Mouse (Mus musculus) heart, embryonic 15.5 days (tissue): Measurements from ENCODE around the gene Gm28539. TPM values are rescaled to one million over a fixed set of nuclear protein-coding genes. Genes with fewer than 3 reads are reported as not detected.

Experiments
- ATAC-seq: fragments of 200-750 bp; cut with Nextera tagmentation; replicated peaks from 2 replicates; pipeline ENCODE4 v1.8.0; 2017; ENCODE audit warnings: low read depth, moderate TSS enrichment; ENCODE audit not compliant: insufficient number of reproducible peaks, insufficient read depth, low FRiP score
- H3K27ac ChIP-seq: fragments of 300-500 bp; sonication (generic); 2 replicates; pipeline ENCODE4 v1.5.1; 2015; ENCODE audit warnings: mild to moderate bottlenecking, inconsistent platforms
- H3K27me3 ChIP-seq: fragments of 300-500 bp; sonication (generic); 2 replicates; pipeline ENCODE4 v1.6.1; 2015; ENCODE audit warnings: inconsistent platforms
- H3K36me3 ChIP-seq: fragments of 300-500 bp; sonication (generic); 2 replicates; pipeline ENCODE4 v1.6.1; 2015; ENCODE audit warnings: mild to moderate bottlenecking, inconsistent platforms
- H3K4me1 ChIP-seq: fragments of 300-500 bp; sonication (generic); replicated peaks from 2 replicates; pipeline ENCODE4 v1.6.1; 2015; ENCODE audit warnings: inconsistent platforms
- H3K4me2 ChIP-seq: fragments of 300-500 bp; sonication (generic); 2 replicates; pipeline ENCODE4 v1.6.1; 2015; ENCODE audit warnings: inconsistent platforms, mild to moderate bottlenecking, moderate library complexity
- H3K4me3 ChIP-seq: fragments of 300-500 bp; sonication (generic); 2 replicates; pipeline ENCODE4 v1.5.1; 2015; ENCODE audit warnings: mild to moderate bottlenecking, inconsistent platforms
- H3K9ac ChIP-seq: fragments of 300-500 bp; sonication (generic); 2 replicates; pipeline ENCODE4 v1.6.1; 2015; ENCODE audit warnings: mild to moderate bottlenecking, inconsistent platforms
- H3K9me3 ChIP-seq: fragments of 300-500 bp; sonication (generic); replicated peaks from 2 replicates; pipeline ENCODE4 v1.6.1; 2016; ENCODE audit warnings: inconsistent platforms
- WGBS: fragments of 180-500 bp; shearing (Covaris S2); methylation state at CpG from one replicate; pipeline ENCODE4 v1.1.7; 2015; ENCODE audit warnings: mixed read lengths; 5-methylcytosine and 5-hydroxymethylcytosine counted together
- polyA plus RNA-seq: library from polyadenylated mRNA; unstranded; fragments of >200 nt; fragmentation: Nextera tagmentation; extraction: Ambion mirVana; gene quantifications from 2 replicates; pipeline ENCODE4 v1.2.1, GENCODE M21; 2015

Gm28539 gene
- not detected in 2 replicates for polyA plus RNA-seq

- Histone ChIP-seq H3K9me3 (no peaks in the 10 kb centered on the region), H3K27me3 (no peaks in the 10 kb centered on the region), H3K4me3 (peak within 1 kb of the TSS; percentile 81), H3K4me2 (peak within 1 kb of the TSS; percentile 60), H3K9ac (peak within 1 kb of the TSS; percentile 89), H3K27ac (peak within 1 kb of the TSS; percentile 65), H3K4me1 (0 out of 2 replicates have a peak, but pooled peaks cover 3% of the 10 kb centered on the region), H3K36me3 (peaks cover 29% of the 10 kb centered on the region)
- peak; percentile 96 for ATAC-seq
- WGBS: under 1% methylated on average over 46 of the region's 46 CpGs
Measured at GRCm38 (mm10) chr16:18836468-18837208, at the start of gene Gm28539, which contains the start of gene 2510002D24Rik. TSS of gene Gm28539 (plus strand) at chr16:18836584. TSS of gene 2510002D24Rik (plus strand) at chr16:18836578.

GRCm38 (mm10) chr16:18786652-18787051 is 49.7 kb upstream of the Gm28539 start:
- Histone ChIP-seq H3K36me3 (peaks cover 55% of the 10 kb centered on the region), H3K27ac (no peak overlapping the region), H3K9ac (no peak overlapping the region), H3K4me3 (no peak overlapping the region), H3K4me1 (no peaks in the 10 kb centered on the region), H3K27me3 (no peaks in the 10 kb centered on the region), H3K4me2 (no peak overlapping the region), H3K9me3 (no peaks in the 10 kb centered on the region)
- 92% methylated on average over 10 of the region's 10 CpGs for WGBS
- no peak for ATAC-seq

GRCm38 (mm10) chr16:18788627-18789406 is 47.6 kb upstream of the Gm28539 start:
- Histone ChIP-seq H3K4me3 (no peak overlapping the region), H3K9ac (no peak overlapping the region), H3K9me3 (no peaks in the 10 kb centered on the region), H3K4me1 (no peaks in the 10 kb centered on the region), H3K4me2 (no peak overlapping the region), H3K36me3 (peaks cover 45% of the 10 kb centered on the region), H3K27ac (no peak overlapping the region), H3K27me3 (no peaks in the 10 kb centered on the region)
- ATAC-seq: no peak
- 78% methylated on average over 10 of the region's 10 CpGs for WGBS

- H3K27ac ChIP-seq: no peak overlapping the region
- H3K4me2 ChIP-seq: no peak overlapping the region
- no peaks in the 10 kb centered on the region for H3K4me1 ChIP-seq
- H3K27me3 ChIP-seq: no peaks in the 10 kb centered on the region
- peaks cover 59% of the 10 kb centered on the region for H3K36me3 ChIP-seq
- WGBS: 92% methylated on average over 11 of the region's 11 CpGs
- H3K9ac ChIP-seq: no peak overlapping the region
- H3K4me3 ChIP-seq: no peak overlapping the region
- no peak for ATAC-seq
- H3K9me3 ChIP-seq: no peaks in the 10 kb centered on the region
Measured at GRCm38 (mm10) chr16:18795223-18795899, 41.0 kb upstream of the Gm28539 start.

GRCm38 (mm10) chr16:18796645-18797044 is 39.7 kb upstream of the Gm28539 start:
- no peak overlapping the region for H3K27ac ChIP-seq
- H3K4me1 ChIP-seq: no peaks in the 10 kb centered on the region
- H3K36me3 ChIP-seq: peaks cover 58% of the 10 kb centered on the region
- H3K4me3 ChIP-seq: no peak overlapping the region
- no peaks in the 10 kb centered on the region for H3K27me3 ChIP-seq
- H3K9me3 ChIP-seq: no peaks in the 10 kb centered on the region
- no peak for ATAC-seq
- no peak overlapping the region for H3K9ac ChIP-seq
- H3K4me2 ChIP-seq: no peak overlapping the region
- 78% methylated on average over 7 of the region's 7 CpGs for WGBS

GRCm38 (mm10) chr16:18798151-18798550 is 38.2 kb upstream of the Gm28539 start:
- 92% methylated on average over 5 of the region's 5 CpGs for WGBS
- no peaks in the 10 kb centered on the region for H3K27me3 ChIP-seq
- H3K4me1 ChIP-seq: no peaks in the 10 kb centered on the region
- no peak for ATAC-seq
- no peak overlapping the region for H3K27ac ChIP-seq
- H3K9me3 ChIP-seq: no peaks in the 10 kb centered on the region
- H3K4me3 ChIP-seq: no peak overlapping the region
- no peak overlapping the region for H3K4me2 ChIP-seq
- H3K9ac ChIP-seq: no peak overlapping the region
- H3K36me3 ChIP-seq: peaks cover 58% of the 10 kb centered on the region

- H3K4me2 ChIP-seq: no peak overlapping the region
- peaks cover 58% of the 10 kb centered on the region for H3K36me3 ChIP-seq
- no peak overlapping the region for H3K4me3 ChIP-seq
- H3K9ac ChIP-seq: no peak overlapping the region
- no peaks in the 10 kb centered on the region for H3K9me3 ChIP-seq
- no peak overlapping the region for H3K27ac ChIP-seq
- ATAC-seq: no peak
- WGBS: 73% methylated on average over 2 of the region's 2 CpGs
- no peaks in the 10 kb centered on the region for H3K4me1 ChIP-seq
- H3K27me3 ChIP-seq: no peaks in the 10 kb centered on the region
Measured at GRCm38 (mm10) chr16:18798841-18799240, 37.5 kb upstream of the Gm28539 start.

- WGBS: 95% methylated on average over 2 of the region's 2 CpGs
- no peak for ATAC-seq
- Histone ChIP-seq H3K27ac (no peak overlapping the region), H3K36me3 (peaks cover 50% of the 10 kb centered on the region), H3K27me3 (no peaks in the 10 kb centered on the region), H3K4me2 (no peak overlapping the region), H3K4me3 (no peak overlapping the region), H3K9ac (no peak overlapping the region), H3K9me3 (no peaks in the 10 kb centered on the region), H3K4me1 (peaks cover 4% of the 10 kb centered on the region)
Measured at GRCm38 (mm10) chr16:18805746-18806145, 30.6 kb upstream of the Gm28539 start.

GRCm38 (mm10) chr16:18809001-18809400 is 27.4 kb upstream of the Gm28539 start:
- H3K27ac ChIP-seq: no peak overlapping the region
- H3K9me3 ChIP-seq: no peaks in the 10 kb centered on the region
- no peak overlapping the region for H3K4me2 ChIP-seq
- H3K9ac ChIP-seq: no peak overlapping the region
- H3K36me3 ChIP-seq: peaks cover 36% of the 10 kb centered on the region
- peaks cover 19% of the 10 kb centered on the region for H3K4me1 ChIP-seq
- H3K4me3 ChIP-seq: no peak overlapping the region
- no peak for ATAC-seq
- WGBS: 90% methylated on average over 5 of the region's 5 CpGs
- H3K27me3 ChIP-seq: no peaks in the 10 kb centered on the region

- peaks cover 36% of the 10 kb centered on the region for H3K36me3 ChIP-seq
- H3K4me2 ChIP-seq: peak overlapping the region; percentile 91
- WGBS: 6% methylated on average over 5 of the region's 5 CpGs
- peak overlapping the region; percentile 84 for H3K27ac ChIP-seq
- no peaks in the 10 kb centered on the region for H3K27me3 ChIP-seq
- H3K9me3 ChIP-seq: no peaks in the 10 kb centered on the region
- H3K4me1 ChIP-seq: peaks cover 20% of the 10 kb centered on the region
- H3K4me3 ChIP-seq: peak overlapping the region; percentile 79
- no peak for ATAC-seq
- H3K9ac ChIP-seq: peak overlapping the region; percentile 83
Measured at GRCm38 (mm10) chr16:18811032-18811431, 25.4 kb upstream of the Gm28539 start.
